Mouse (Mus musculus) left cerebral cortex, adult 11 months (tissue): ENCODE results near the gene Mbnl3.

Experiments used
- DNase-seq: peaks from one replicate; pipeline ENCODE4 v3.0.0; 2022; ENCODE audit warnings: low spot score

The Mbnl3 gene

DNA sequence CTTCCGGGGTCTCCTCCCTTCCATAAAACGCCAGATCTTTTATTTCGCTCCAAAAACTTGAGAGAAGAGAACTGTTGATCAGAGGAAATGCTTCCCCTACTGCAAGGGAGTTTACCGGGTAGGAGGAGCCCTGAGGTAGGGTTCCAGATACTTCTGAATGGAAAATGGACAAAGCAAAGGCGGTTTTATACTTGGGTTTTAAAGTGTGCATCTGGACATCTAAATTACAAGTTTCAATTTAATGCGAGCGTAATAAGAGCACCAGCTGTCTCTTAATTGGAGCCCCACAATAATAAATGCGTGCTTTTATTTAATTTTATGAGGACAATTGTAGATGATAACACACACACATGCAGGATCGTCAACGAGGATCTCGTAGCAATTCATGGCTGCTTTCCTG, at the start of gene Mbnl3:
Mbnl3 (minus strand) TSS at position 101 of the 400 bp plus-strand sequence.
- no peak for DNase-seq

DNA sequence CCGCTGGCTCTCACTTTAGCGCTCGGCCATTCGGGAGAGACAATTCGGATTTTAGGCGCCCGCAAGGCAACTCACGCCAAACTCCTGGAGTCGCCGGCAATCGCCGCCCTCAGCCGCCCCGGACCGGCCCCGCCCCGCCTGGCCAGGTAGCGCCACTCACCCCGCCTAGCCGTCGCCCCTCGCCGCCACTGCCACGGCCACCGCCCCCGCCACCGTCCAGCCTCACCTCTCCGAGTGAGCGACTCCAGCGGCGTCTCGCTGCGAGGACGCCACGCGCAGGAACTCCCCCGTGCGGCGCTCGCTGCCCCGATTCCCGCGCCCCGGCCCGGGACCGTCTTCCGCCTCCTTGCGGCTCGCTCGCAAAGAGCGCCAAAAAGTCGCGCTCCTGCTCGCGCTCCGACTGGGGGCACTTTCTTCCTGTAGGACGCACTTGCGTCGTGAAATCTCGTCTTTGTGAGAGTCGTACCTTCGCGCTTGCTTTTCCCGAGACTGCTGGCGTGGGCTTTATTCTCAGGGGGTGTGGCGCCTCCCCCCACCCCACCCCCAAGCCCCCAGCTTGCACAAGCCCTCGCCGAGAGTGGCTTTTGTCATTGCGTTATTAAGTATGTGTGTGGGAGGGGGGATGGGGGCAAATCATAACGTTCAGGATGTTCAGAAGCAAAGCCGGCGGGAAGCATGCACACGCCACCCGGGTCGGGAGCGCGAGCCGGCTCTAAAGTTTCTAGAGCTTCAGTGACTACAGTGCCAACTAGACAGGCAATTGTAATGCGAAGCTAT, 596 bp downstream of the Mbnl3 start:
- no peak for DNase-seq

DNA sequence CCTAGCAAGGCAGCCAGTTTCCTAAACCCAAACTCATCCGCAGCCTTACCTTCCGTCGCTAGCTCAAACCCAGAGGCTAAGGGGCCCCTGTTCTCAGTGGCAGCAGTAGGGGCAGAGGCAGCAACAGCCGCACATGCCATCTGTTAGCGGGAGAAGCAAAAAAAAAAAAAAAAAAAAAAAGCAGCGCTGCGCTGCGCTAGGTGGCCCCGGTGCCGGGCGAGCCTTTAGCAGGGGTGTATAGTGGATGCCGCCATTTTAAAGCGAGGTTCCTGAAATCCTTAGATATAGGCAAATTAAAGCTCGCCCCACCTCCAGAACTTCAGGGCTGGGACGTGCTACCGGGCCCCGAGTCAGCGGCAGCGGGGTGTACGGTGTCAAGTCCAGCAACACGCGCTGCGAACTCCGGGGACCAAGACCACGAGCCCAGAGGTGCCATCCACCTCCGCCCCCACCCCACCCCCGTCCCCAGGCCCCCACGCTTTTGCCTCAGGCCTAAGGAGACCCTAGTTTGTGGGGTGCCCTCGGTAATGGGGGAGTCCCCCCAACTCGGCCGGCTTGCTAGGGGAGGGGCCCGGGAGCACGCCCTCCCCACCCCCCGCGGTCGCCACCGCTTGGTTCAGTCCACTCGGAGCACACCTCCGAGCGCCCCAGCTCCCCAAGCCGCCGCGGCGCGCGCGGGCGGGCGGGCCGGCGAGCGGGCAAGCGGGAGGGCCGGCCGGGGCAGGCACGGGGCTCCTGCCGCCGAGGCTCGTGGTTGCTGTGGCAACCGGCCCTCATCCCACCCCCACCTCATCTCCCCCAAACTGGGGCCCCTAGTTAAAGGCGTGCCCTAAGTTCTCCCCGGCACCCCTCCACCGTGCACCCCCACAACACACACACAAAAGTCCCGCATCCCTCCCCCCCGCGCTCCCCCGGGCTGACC, 1.4 kb downstream of the Mbnl3 start:
- DNase-seq = no peak

DNA sequence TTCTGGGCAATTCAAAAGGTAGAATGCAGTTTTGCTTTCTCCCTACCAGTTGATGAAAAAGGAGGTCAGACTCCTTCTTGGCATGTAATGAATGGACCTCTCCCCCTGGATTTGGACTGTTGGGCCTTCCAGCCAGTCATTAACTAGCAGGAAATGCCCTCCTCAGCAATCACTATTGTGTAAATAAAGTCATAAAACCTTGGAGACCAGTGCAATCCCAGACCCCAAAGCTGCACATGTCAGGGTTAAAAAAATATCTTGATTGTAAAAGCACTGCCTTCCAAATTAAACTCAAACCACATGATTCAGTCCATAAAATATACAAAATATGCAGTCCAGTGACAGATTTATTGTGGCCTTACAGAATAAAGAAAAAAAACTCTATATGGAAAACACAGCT, 9.3 kb downstream of the Mbnl3 start:
- DNase-seq = no peak

DNA sequence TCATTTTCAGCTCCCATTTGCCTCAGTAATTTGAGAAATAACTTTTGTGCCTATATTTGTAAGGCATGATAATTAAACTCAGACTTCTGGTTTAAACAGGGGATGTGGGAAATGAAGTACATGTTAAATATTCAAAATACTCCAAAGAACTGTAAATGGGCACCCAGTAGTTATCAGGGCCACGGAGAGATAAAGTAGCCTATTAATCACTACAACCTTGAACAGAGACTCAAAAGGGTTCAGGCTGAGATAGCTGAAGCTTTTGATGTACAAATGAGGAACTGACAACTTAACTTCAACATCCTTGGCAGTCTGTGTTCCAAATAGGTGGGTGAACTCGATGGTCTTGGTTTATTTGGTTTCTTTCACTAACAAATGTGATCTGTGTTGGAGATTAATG, 34.4 kb downstream of the Mbnl3 start:
- DNase-seq = no peak

DNA sequence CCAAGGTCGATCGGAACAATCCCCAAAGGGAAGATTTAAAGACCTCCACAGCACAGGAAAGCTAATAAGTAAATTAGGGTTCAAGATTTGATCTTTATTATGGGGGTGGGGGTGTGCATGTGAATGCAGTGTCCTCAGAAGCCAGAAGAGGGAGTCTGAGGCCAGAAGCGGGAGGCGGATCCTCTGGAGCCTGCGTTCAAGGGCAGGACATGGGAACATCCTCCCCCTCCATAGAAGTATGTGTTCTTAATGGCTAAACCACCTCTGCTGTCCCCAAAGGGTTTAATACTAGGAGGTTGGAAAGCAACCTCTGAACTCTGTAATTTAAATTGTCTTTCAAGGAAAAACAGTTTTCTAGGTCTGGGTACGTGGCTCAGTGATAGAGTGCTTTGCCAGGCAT, 34.9 kb downstream of the Mbnl3 start:
- DNase-seq = no peak

DNA sequence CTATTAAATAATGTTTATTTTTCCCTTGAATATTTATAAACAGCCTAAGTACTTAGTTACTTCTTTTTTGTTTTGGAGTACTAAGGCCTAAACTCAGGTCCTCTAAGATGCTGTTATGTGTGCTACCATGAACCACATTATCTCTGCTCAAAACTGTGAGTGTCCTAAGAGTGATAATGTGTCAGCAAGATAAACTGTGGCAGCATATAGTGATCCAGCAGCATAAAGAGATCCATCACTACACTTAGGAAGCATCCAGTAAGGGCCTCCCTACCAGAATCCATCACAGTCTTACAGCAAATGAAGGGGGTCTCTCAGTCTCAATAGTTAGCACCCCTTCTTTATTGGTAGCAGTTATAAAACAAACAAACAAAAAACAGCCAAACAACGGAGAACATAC, 35.9 kb downstream of the Mbnl3 start:
- no peak for DNase-seq

DNA sequence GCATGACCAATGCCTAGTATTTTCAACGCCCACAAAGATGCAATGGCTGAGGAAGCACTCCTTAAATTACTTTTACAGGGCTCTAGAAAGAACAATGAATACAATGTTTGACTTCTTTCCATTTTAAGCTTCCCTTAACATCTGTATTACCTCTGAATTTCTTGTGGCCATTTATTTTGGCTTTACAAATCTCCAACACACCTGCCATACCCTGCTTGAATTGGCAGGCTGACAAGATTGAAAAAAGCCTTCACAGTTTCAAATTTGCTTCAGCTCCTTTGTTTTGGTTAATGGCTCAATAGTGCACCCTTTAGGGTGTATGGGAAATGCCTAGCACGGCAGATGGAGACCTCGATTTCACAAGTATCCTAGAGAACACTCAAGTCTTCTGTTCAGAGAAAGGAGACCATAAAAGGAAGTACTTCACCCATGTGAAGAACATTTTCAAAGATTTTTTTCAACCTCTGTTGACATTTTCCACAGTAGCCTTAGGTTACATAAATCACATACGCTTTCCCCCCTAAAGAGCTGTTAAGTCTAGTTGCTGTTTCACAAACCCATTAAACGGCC, 36.8 kb downstream of the Mbnl3 start:
- no peak for DNase-seq

DNA sequence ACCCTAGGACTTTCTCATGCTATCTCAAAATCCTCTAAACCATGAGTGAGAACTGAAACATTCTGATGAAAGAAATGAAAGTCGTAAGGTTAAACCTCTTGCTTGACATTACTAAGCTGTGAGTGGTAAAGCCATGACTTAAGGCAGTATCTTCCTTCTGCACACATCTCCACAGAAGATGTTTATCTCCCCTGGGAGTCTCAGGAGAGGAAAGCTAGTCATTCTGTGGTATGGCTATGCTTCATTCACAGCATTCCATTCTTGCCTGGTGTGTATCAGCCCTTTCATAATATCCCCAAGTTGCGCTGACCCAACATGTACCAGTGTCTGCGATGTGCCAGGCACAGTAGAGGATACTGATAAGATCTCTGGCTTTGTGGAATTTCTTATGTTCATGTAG, 38.4 kb downstream of the Mbnl3 start:
- no peak for DNase-seq

DNA sequence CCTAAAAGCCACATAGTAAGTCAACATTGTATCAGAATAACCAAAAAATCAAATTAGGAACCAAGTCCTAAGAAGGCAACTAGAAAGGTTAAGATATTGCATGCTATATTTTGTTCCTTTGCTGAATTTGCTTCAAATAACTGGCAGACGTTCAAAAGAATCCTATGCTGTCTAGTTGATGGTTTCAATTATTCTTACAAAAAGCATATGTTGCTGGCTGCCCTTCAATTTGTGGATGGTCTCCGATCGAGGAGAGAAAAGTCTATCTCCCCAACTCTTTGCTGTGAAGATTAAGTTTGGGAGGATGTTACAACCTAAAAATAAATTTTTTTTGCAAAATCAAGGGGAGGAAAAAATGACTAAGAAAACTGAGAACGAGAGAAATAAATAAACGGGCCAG, 41.6 kb downstream of the Mbnl3 start:
- no peak for DNase-seq

DNA sequence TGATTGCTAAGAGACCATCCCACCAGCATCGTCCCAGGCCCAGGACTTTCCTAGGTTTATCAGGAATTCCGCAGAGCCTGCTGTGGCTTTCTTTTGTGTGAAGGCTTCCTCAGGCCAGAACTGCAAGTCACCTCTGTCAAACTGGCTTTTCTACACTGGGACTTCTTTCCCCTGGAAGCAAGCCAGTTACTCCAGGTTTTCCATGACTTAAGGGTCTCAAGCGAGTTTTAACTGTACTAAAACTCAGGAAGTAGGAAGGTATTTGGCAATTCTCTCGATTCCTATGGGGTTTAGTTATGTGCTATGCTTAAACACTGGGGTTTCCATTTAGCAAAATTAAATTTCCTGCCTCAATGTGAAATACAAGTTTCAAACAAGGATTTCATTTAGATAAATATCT, 57.9 kb downstream of the Mbnl3 start:
- no peak for DNase-seq

DNA sequence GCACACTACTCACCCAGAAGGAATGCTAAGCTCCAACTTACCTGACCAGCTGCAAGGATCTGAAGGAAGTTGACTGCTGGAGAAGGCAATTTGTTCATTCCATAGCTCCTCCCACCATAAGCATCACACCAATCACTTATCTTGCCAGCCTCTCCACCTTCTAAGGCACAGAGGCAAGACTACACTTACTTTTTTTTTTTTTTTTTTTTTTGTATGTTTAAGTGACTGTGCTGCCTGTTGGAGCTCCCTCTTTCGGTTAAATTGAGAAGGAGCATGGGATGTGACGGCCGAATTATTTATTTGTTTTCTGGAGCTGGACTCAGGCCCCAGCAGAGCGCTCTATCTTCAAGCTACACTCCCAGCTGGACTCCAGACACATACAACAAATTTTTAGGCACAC, 60.0 kb downstream of the Mbnl3 start:
- DNase-seq = no peak

DNA sequence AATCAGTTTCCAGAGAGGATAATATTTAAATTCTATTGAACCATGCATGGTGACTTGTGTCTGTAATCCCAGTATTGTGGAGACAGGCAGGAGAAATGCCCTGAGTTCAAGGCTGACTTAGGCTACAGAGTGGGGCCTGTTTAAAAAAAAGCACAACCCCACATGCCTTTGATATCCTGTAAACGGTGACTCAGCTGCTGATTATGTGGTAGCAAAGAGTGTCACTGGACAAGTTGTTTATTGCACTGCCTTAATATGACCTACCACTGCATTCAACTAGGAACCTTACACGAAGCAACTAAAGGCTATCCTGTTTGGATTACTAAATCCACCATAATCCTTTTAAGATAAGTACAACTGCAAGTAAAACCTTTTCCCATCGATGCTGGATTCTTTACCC, 66.3 kb downstream of the Mbnl3 start:
- no peak for DNase-seq

DNA sequence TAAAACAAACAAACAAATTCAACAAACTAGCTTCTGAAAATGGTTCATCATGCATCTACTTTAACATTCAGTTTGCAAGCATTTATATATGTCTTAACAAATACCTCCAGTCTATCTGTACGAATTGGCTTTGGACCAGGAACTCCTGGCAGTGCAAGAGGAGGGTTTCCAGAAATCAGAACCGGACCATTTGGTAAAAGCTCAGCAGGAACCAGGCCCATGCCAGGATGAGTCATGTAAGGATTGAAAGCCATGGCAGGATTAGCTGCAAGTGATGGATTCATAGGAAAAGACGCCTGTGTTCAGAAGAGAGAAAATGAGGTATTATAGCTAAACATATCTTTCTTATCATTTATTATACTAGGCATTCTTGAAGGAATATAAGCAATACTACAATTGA, 75.0 kb downstream of the Mbnl3 start:
- DNase-seq = no peak

DNA sequence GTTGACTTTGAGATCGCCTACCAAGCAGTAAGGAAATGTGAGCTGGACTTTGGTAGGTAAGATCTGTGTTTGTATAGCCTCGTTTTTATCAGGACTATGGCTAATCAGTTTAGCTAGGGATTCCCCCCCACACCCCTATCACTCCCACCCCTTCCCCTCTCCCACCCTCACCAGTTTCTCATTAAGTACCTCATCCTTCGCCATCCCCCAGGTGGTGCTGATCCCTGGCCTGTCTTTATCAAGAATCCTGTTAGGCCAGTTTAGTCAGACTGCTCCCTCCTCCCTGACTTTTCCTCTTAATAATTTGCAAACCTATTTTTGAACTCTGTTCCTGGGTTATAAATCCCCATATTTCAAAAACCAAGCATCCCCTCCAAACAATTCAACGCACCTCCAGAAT, 103.6 kb downstream of the Mbnl3 start:
- no peak for DNase-seq

DNA sequence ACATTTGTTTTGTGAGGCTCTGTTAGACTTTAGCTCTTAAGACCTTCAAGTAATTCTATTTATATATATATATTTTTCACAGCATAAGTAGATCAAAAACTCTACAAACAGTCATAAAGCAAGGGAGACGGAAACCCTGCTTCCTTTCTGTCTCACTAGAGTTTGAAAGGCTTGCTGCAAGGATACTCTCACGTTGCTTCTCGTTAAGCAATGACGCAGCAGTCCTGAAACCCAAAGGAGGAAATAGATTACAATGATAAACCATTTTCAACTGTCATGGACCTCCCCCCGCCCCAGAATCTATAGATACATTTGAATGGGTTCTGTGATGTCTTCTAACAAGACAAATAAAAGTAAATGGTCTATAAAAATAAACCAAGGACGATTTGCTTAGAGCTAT, 121.4 kb downstream of the Mbnl3 start:
- DNase-seq = no peak

DNA sequence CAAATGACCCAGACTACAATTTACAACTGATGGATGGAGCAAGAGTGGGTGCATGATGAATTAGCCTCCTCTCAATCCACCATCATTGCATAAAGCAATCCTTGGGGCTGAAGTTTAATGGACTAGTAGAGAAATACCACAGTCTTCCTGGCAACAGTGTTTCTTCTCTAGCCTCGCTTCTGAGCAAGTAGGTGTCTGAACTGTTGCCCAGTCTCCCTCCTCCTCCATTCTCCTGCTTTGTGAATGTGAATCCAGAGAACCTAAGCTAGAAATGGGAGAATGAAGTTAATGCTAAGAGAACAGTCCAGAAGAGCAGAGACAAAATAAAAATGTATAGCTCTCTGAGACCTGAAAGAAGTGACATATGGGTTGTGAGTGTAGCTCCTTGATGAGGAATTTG, 122.1 kb downstream of the Mbnl3 start:
- DNase-seq = no peak

DNA sequence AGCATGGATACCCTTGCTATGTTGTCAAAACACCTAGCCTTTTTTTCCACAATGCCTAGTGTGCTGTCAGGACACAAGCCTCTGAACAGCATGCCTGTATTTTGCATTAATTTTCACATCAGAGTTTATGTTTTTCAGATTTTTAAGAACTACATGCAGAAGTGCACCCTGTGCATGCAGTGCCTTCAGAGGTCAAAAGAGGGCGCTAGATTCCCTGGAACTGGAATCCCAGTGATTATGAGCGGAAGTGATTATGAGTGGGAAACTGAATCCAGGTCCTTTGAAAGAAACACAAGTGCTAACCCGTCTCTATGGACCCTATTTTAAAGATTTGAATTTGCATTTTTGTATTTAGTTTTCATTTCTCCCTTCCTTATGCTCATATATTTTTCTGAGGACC, 129.6 kb downstream of the Mbnl3 start:
- no peak for DNase-seq
